Mouse (Mus musculus) forebrain, embryonic 14.5 days (tissue): ENCODE measurements around the gene Aig1. TPM values are rescaled to one million over a fixed set of nuclear protein-coding genes. Genes with fewer than 3 reads are reported as not detected.

Experiments used
- ATAC-seq: fragments of 200-750 bp; cut with Nextera tagmentation; 2 replicates; pipeline ENCODE4 v1.8.0; 2017; ENCODE audit warnings: mild to moderate bottlenecking, moderate library complexity
- DNase-seq: peaks from one replicate; pipeline ENCODE4 v3.0.0-alpha.2; 2015; ENCODE audit warnings: low spot score
- H3K27ac ChIP-seq: fragments of 300-500 bp; sonication (generic); 2 replicates; pipeline ENCODE4 v1.5.1; 2014; ENCODE audit warnings: low read depth, mild to moderate bottlenecking, control low read depth, low read length, moderate library complexity
- H3K27me3 ChIP-seq: fragments of 300-500 bp; sonication (generic); replicated peaks from 2 replicates; pipeline ENCODE4 v1.6.1; 2014; ENCODE audit warnings: low read length, control low read depth, mixed read lengths; ENCODE audit not compliant: control insufficient read depth, insufficient read depth
- H3K36me3 ChIP-seq: fragments of 300-500 bp; sonication (generic); 2 replicates; pipeline ENCODE4 v1.6.1; 2014; ENCODE audit warnings: low read length, control low read depth; ENCODE audit not compliant: control insufficient read depth, insufficient read depth
- H3K4me1 ChIP-seq: fragments of 300-500 bp; sonication (generic); 2 replicates; pipeline ENCODE4 v1.6.1; 2014; ENCODE audit warnings: antibody characterized with exemption, low read length, control low read depth; ENCODE audit not compliant: control insufficient read depth, insufficient read depth
- H3K4me2 ChIP-seq: fragments of 300-500 bp; sonication (generic); 2 replicates; pipeline ENCODE4 v1.6.1; 2014; ENCODE audit warnings: mild to moderate bottlenecking, control low read depth, low read length
- H3K4me3 ChIP-seq: fragments of 300-500 bp; sonication (generic); 2 replicates; pipeline ENCODE4 v1.5.1; 2014; ENCODE audit warnings: low read depth, low read length, control low read depth
- H3K9ac ChIP-seq: fragments of 300-500 bp; sonication (generic); 2 replicates; pipeline ENCODE4 v1.6.1; 2014; ENCODE audit warnings: mild to moderate bottlenecking, low read length, control low read depth, moderate library complexity
- H3K9me3 ChIP-seq: fragments of 300-500 bp; sonication (generic); replicated peaks from 2 replicates; pipeline ENCODE4 v1.6.1; 2016; ENCODE audit warnings: low read length, control low read depth, mixed read lengths; ENCODE audit not compliant: control insufficient read depth
- WGBS: fragments of 180-500 bp; shearing (Covaris S2); extraction: QIAGEN DNeasy Blood & Tissue Kit; methylation state at CpG from one replicate; pipeline ENCODE4 v1.1.7; 2014; 5-methylcytosine and 5-hydroxymethylcytosine counted together
- polyA plus RNA-seq: library from polyadenylated mRNA; unstranded; fragments of >200 nt; fragmentation: Nextera tagmentation; extraction: Ambion mirVana; gene quantifications from 2 replicates; pipeline ENCODE4 v1.2.1, GENCODE M21; 2014

The Aig1 gene
- polyA plus RNA-seq, 1 experiment from 2014 or later, result 59.5 TPM

- 71% methylated on average over 9 of the region's 9 CpGs for WGBS
- no peak overlapping the region for H3K27ac ChIP-seq
Measured at GRCm38 (mm10) chr10:13882490-13882889, 13.7 kb upstream of the Aig1 start.

GRCm38 (mm10) chr10:13878696-13879095, 9.9 kb upstream of the Aig1 start:
- no peak overlapping the region for H3K4me3 ChIP-seq
- no peaks in the 10 kb centered on the region for H3K36me3 ChIP-seq
- H3K9me3 ChIP-seq, result no peaks in the 10 kb centered on the region
- H3K27ac ChIP-seq, result no peak overlapping the region
- ATAC-seq (no peak), DNase-seq (no peak)
- WGBS, result 86% methylated on average over 4 of the region's 4 CpGs
- H3K4me1 ChIP-seq, result no peaks in the 10 kb centered on the region
- no peak overlapping the region for H3K9ac ChIP-seq
- no peaks in the 10 kb centered on the region for H3K27me3 ChIP-seq
- H3K4me2 ChIP-seq, result no peak overlapping the region

More at GRCm38 (mm10) chr10:13882490-13882889, 13.7 kb upstream of the Aig1 start:
- no peaks in the 10 kb centered on the region for H3K9me3 ChIP-seq
- no peaks in the 10 kb centered on the region for H3K27me3 ChIP-seq
- no peak overlapping the region for H3K4me2 ChIP-seq
- no peaks in the 10 kb centered on the region for H3K4me1 ChIP-seq
- H3K4me3 ChIP-seq, result no peak overlapping the region
- H3K36me3 ChIP-seq, result no peaks in the 10 kb centered on the region
- ATAC-seq, result no peak
- H3K9ac ChIP-seq, result no peak overlapping the region
- DNase-seq, result no peak

GRCm38 (mm10) chr10:13875038-13875420, 6.2 kb upstream of the Aig1 start:
- no peak for ATAC-seq
- DNase-seq, result no peak
- Histone ChIP-seq H3K4me3 (no peak overlapping the region), H3K4me2 (no peak overlapping the region), H3K27me3 (no peaks in the 10 kb centered on the region), H3K9me3 (no peaks in the 10 kb centered on the region), H3K4me1 (no peaks in the 10 kb centered on the region), H3K36me3 (no peaks in the 10 kb centered on the region), H3K9ac (no peak overlapping the region), H3K27ac (no peak overlapping the region)
- WGBS, result 87% methylated on average over 4 of the region's 4 CpGs

DNA sequence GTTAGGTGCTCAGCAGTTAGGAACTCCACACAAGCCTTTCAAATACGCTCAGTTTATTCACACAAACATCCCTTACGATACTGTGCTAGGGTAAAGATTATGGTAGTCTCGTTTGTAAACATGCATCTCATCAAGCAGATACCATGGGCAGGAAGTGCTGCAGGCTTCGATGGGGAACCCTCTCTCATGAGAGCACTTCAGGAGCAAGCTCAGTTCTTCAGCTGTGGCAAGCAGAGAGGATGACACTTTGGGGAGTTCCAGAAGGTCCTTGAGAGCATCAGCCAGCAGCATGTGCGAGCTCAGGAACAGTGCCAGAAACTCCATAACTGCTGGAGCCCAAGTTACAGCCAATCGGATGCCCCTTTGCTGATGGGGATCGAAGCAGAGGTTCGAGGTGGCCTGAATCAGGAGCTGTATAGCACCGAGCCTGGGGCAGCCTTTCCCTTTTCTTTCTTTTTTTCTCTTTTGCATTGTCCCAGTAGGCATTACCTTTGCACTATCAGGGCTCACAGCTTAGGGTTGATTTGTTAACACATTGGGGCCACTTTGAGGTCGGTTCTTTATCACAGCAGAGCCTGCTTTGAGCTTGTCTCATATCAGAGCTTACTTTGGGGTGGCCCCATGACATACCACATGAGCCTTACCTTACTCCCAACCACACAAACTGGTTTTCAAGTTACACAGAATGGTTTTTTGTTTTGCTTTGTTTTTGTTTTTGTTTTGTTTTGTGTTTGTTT, 5.7 kb upstream of the Aig1 start:
- Histone ChIP-seq H3K4me1 (no peaks in the 10 kb centered on the region), H3K9ac (no peak overlapping the region), H3K4me2 (no peak overlapping the region), H3K36me3 (no peaks in the 10 kb centered on the region), H3K27me3 (no peaks in the 10 kb centered on the region), H3K4me3 (no peak overlapping the region), H3K27ac (no peak overlapping the region), H3K9me3 (no peaks in the 10 kb centered on the region)
- WGBS, result 85% methylated on average over 10 of the region's 10 CpGs
- DNase-seq (no peak), ATAC-seq (no peak)

DNA sequence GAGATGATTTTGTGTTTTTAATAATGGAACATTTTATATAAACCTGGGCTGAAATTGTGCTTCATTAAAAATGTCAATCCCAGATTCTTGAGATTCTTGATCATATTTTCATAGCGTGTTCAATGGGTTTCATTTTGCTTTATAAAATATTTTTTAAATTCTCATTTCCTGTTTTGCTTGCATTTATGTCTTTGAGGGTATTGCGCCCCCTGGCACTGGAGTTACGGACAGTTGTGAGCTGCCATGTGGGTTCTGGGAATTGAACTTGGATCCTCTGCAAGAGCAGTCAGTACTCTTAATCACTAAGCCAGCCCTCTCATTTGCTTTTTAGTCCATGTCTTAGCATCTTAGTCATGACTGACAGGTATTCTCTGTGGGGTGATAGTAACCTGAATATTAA, 1.8 kb upstream of the Aig1 start:
- no peak overlapping the region for H3K4me3 ChIP-seq
- DNase-seq, result no peak
- H3K9me3 ChIP-seq, result no peaks in the 10 kb centered on the region
- H3K9ac ChIP-seq, result no peak overlapping the region
- no peak overlapping the region for H3K4me2 ChIP-seq
- no peak for ATAC-seq
- H3K27ac ChIP-seq, result no peak overlapping the region
- no peaks in the 10 kb centered on the region for H3K27me3 ChIP-seq
- H3K4me1 ChIP-seq, result no peaks in the 10 kb centered on the region
- H3K36me3 ChIP-seq, result no peaks in the 10 kb centered on the region
- WGBS, result 86% methylated on average over 3 of the region's 3 CpGs

DNA sequence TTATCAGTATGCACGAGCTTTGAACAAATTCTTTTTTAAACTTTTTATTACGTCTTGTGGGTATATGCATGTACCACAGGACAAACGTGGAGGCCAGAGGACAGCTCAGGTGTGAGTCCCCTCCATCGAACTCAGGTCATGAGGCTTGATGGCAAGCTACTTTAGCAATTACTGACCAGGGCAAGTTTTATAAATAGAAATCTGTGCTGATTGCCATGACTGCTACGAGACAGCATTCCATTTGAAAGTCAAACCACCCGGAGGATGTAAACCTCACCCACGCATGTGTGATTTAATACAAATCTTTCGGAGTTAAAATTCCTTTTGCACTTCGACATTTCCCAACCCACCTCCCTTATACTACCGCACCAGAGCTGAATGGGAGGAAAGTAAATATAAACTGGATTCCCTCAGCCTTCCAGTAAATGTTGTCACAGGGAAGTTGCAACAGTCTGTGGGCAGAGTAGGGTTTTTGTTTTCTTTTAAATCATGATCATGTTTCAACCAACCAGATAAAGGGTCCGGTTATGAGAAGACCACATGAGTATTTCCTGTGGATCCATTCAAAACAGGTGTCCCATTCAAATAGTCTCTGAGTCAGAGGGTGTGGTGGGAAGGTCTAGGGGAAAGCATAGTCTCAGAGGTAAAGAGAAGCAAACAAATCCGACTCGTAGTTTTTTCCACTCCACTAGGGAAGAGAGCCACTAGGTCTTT, 699 bp upstream of the Aig1 start:
- Histone ChIP-seq H3K9me3 (no peaks in the 10 kb centered on the region), H3K4me3 (peak overlapping the region; percentile 74), H3K4me1 (no peaks in the 10 kb centered on the region), H3K36me3 (no peaks in the 10 kb centered on the region), H3K9ac (peak overlapping the region; percentile 83; the same call in 1 of the 2 replicates), H3K27me3 (no peaks in the 10 kb centered on the region), H3K27ac (no peak overlapping the region), H3K4me2 (peak overlapping the region; percentile 79)
- no peak for DNase-seq
- peak; percentile 7; the same call in 1 of the 2 replicates for ATAC-seq
- WGBS, result 54% methylated on average over 13 of the region's 13 CpGs

- Histone ChIP-seq H3K27me3 (no peaks in the 10 kb centered on the region), H3K4me2 (no peak overlapping the region), H3K36me3 (no peaks in the 10 kb centered on the region), H3K4me1 (0 out of 2 replicates have a peak, but pooled peaks cover 3% of the 10 kb centered on the region), H3K9ac (no peak overlapping the region), H3K27ac (no peak overlapping the region), H3K9me3 (no peaks in the 10 kb centered on the region), H3K4me3 (no peak overlapping the region)
- WGBS, result 29% methylated on average over 4 of the region's 4 CpGs
- ATAC-seq, result no peak
- DNase-seq, result peak; percentile 27
Measured at GRCm38 (mm10) chr10:13866391-13866790, 2.4 kb downstream of the Aig1 start.

- H3K36me3 ChIP-seq, result no peaks in the 10 kb centered on the region
- 0 out of 2 replicates have a peak, but pooled peaks cover 3% of the 10 kb centered on the region for H3K4me1 ChIP-seq
- no peaks in the 10 kb centered on the region for H3K9me3 ChIP-seq
- H3K4me3 ChIP-seq, result peak overlapping the region; percentile 2; the same call in 1 of the 2 replicates
- peak; percentile 83 for ATAC-seq
- 13% methylated on average over 11 of the region's 11 CpGs for WGBS
- peak overlapping the region; percentile 17; the same call in 1 of the 2 replicates for H3K9ac ChIP-seq
- H3K27ac ChIP-seq, result peak overlapping the region; percentile 27; the same call in 1 of the 2 replicates
- no peaks in the 10 kb centered on the region for H3K27me3 ChIP-seq
- H3K4me2 ChIP-seq, result peak overlapping the region; percentile 35
- peak; percentile 59 for DNase-seq
Measured at GRCm38 (mm10) chr10:13861115-13861909, 7.5 kb downstream of the Aig1 start.
